Mouse (Mus musculus) CH12F3 (cell line): ENCODE data around the gene Hk2.

Experiments used
- in situ Hi-C: fragments of 300-500 bp; cut with MboI; formaldehyde crosslinking; loops from 2 replicates; pipeline ENCODE4 v1.14.3; 2020; ENCODE audit warnings: low sequenced_read_pairs

The Hk2 gene

DNA sequence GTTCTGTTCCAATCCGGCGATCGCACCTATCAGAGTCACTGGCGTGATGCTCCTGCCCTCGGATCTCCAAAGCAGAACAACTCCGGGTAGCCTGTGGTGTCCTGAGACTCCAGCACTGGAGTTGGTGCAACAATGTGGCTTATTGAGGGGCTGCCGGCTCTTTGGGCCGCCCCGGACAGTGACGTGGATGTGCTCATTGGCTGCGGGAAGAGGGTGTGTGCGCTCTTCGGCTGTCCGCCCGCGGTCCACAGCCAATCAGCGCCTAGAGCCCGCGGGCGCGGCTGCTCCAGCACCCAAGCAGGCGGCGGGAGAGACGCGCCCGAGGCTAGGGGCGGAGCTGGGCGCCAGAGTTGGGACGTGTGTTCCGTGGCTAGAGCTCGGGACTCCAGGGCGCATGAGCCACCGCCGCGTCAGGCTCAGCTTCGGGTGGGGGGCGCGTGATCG, at the start of gene Hk2:
Gene Hk2, minus strand, starts transcription at position 134 of the 444 bp plus-strand sequence.
- in situ Hi-C loops, result no loop called here

DNA sequence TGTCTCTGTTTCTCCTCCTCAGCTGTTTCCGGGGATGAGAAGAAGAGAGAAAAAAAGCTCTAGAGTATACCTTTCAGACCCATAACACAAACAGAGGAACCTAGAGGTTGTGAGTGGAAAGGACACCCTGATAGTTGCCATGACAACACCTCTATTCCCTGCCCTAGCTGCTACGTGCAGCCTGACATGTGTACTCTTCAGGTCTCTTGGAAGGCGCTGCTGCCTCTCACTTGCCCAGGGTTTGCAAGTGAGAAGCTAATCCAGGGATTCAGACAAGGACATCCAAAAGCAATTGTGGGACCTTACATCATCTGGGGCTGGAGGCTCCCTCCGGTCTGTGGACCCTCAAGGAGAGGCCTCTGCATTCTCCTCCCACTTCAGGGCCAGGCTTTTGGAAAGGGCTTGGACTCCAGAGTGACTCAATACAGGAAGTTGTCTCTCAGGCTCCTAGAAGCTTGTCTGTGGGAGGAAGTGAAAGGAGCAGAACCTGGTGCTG, 47.6 kb upstream of the Hk2 start:
- in situ Hi-C loops, result no loop called here

DNA sequence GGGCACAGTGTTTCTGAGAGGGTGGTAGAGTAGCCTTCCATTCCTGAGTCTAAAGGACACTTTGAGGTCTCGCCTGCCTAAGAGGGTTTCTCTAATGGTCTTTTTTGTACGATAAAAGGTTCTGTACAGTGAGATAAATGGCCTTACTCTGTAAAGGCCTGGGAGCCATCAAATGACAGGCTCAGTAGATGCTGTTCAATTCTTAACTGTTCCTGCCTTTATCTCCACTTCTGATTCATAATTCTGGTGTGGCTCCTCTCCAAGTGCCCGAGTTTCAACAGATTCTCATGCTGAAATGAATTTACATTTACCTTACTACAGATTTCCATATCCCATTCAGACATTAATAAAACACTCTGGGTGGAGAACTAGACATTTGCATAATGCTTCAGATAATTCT, 46.5 kb upstream of the Hk2 start:
- in situ Hi-C loops, result no loop called here

DNA sequence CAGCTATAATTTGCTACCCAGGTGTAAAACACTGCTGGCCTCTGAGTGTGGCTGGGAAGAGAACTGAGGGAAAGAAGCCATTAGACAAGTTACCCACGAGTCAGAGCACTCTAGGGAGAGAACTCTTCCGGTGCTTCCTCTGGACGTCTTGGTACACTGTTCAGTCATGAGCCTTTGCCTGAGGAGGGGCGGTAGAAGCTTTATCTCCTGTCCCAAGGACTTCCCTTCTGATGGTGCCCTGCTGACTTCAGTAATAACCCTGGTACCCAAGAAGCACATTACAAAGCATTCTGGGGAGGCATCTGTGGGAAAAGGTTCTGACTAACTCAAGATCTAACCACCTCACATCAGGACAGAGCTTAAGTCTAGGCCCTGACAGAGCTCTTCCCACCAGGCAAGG, 40.6 kb upstream of the Hk2 start:
- in situ Hi-C loops, result no loop called here

DNA sequence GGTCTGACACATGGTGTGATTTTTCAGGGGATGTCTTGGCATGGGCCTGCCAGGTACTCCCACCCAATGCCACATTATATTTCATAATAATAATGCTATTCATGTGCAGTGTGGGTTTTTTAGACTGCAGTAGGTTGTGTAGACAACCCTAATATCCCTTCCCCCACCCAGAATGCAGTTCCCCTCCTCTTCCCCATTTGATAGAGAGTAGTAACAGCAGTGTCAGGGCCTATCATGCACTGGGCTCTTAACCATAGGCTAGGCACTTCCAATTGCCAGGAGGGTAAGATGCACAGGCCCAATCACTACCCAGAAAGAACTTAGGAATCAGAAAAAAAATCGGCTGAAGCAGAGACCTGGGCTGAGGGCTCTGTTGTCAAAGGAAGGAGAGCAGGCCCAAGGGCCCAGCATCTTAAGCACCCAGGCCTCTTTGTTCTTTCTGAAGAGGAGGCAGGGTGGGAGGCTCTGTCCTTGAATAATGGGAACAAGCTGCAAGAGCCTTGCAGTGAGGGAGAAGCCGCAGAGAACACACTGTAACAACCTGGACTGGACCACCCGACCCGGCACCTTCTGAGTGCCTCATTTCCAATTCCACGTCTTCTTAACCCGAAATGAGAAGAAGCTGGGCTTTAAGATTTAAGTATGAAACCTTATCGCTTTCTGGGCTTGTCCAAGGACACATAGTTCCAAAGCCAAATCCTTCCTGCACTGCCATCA, 33.9 kb upstream of the Hk2 start:
- in situ Hi-C loops, result no loop called here

DNA sequence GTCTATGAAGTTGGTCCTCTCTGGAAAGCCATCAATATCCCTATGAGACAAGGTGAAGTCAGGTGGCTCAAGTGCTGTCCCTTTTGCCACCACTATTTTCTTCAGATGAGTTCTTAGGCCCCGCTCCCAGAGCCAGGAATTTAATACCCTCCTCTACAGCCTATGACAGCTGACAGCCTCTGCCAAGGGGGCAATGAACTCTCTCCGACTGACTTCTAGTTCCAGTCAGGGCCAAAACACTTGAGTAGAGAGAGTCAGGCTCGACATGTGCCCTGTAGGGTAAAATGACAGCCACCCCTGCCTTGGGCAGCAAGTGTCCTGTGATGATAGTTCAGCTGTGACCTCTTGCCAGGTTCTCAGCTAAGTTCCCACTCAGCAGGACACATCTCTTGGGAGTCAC, 32.7 kb upstream of the Hk2 start:
- in situ Hi-C loops, result no loop called here

DNA sequence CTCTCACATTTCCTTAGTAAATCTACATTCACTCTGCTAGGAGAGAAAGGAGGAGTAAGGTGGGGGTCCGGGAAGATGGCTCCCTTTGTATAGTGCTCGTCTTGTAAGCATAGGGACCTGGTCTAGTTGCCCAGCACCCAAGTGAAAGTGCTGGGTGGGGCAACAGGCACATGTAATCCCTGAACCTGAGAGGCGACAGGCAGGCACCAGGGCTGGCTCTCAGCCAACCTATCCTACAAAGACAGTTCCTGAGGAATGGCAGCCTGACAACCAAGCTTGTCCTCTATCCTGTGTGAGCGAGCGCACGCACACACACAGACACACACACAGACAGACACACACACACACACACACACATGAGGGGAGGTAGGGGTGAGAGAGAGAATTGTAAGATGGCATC, 32.2 kb upstream of the Hk2 start:
- in situ Hi-C loops, result no loop called here

DNA sequence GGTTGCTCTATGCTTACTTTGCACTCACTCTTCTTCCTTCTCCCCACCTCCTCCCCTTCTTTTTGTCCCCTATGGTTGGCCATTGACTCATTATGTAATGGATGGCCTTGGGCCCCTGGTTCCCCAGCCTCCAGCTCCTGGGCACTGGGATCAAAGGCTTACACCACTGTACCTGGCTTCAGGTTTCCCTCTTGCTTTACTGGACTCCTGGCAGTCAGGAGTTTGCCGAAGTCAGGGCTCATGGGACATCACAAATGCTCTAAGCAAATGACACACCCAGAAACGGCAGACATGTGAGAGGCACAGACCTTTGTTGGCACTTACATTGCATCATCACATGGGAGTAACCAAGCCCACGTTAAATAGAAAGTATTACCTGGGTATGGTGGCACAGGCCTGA, 31.6 kb upstream of the Hk2 start:
- in situ Hi-C loops, result no loop called here

DNA sequence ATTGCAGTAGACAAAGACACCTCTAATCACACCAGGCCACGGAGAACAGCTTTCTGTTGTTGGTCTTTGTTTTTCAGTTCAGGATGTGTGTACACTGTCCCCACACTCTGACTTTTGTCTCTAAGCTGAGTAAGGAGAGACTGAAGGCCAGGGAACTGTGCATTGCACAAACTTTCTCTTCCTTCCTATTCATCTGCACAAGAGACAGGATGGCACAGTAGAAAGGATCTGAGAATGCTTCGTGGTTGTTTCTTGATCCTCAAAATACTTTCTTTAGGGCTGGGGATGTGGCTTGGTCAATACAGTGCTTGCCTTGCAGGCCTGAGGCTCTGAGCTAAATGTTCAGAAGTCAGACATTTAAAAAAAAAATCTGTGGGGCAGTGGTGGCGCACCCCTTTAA, 30.7 kb upstream of the Hk2 start:
- in situ Hi-C loops, result no loop called here

DNA sequence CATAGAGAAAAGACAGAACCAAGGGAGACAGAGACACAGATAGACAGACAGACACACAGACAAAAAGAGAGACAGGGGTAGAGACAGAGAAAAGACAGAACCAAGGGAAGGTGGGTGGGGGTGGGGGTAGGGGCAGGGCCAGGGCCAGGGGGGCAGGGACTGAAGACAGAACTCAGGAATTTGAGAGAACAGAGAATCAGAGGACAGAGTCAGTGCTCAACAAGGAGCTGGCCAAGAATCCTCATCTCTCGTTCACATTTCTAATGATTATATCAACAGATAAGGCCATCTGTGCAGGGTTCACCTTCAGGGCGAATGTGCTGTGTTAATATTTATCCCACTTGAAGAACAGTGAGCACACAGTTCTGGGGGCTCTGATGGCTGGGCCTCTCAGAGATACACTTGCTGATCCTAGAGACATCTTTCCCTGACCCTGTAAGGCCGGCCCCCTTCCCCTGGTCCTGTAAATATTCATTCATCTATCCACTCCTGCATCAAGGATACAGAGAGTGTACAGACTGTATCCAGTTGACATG, 24.0 kb upstream of the Hk2 start:
- in situ Hi-C loops, result no loop called here

DNA sequence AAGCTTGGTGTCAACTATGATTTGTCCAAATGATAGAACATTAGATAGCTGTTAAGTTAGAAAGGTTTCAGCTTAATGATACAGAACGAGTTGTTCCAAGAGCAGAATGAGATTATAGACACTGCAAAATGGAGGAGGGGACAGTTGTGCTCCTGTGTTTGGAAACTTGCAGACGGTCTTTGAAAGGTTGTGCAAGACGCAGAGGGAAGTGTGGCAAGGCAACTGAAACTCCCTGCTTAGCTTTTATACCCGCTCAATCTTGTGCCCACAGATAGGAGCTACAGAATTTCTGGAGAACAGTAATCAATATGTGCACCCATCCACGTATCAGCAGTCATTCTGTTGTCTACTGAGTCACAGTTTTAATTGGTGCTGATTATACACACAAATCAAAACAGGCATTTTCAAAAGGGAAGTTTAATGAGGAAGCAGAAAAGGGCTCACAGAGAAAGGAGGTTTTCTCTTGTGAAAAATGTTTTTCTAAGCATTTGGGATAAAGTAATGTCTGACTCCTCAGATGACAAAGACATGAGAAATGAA, 23.1 kb upstream of the Hk2 start:
- in situ Hi-C loops, result no loop called here

DNA sequence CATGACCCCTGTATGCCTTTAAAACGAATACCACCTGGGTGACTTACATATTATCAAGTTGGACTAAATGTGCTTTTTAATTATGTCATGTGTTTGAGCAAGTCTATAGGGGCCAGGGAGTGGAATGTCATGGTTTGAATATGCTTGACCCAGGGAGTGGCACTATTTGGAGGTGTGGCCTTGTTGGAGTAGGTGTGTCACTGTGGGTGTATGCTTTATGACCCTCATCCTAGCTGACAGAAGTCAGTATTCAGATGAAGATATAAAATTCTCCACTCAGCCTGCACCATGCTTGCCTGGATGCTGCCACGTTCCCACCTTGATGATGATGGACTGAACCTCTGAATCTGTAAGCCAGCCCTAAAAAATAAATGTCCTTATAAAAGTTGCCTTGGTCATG, 16.6 kb upstream of the Hk2 start:
- in situ Hi-C loops, result no loop called here

DNA sequence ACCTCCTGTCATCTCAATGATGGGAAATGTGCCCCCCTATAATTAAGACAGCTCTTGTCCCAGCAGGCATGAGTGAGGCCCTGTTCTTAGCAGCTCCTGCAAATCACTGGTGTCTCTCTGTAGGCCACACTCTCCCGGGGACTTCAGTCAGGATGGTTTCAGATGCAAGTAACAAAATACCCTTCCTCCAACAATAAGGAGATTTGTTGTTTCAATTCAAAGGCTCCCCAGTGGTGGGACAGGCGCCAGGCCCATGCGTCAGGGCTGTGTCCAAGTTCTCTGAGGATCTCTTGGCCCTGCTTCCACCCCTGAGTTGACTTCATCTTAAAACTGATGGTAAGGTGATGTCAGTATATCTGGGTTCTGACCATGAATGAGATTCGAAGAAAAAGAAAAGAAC, 9.7 kb upstream of the Hk2 start:
- in situ Hi-C loops, result no loop called here

DNA sequence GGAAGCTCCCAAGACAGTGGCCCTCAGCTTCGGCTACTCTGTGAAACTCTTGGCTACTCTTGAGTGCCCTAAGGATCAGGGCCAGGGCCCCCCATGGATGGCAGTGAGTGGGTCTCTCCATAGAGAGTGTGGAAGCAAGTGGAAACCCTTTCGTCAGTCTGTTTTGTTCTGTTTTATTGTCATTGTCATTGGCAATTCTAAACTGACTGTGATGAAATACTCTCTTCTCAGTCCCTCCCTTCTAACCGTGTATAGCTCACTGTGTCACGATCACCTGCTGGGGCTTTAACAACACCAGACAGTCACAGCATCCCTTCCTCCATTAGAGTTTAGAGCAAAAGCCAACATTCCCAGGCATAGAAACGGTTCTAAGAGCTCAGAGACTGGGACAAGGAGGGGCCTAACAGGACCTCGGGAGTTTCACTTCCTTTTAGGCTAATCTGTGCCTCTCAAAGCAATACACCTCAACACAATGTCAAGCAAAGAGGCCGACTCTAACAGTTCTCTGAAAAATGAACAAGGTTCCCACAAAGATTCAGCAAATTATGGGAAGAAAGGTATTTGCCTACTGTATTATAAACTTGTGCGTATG, 6.6 kb upstream of the Hk2 start:
- in situ Hi-C loops, result no loop called here

DNA sequence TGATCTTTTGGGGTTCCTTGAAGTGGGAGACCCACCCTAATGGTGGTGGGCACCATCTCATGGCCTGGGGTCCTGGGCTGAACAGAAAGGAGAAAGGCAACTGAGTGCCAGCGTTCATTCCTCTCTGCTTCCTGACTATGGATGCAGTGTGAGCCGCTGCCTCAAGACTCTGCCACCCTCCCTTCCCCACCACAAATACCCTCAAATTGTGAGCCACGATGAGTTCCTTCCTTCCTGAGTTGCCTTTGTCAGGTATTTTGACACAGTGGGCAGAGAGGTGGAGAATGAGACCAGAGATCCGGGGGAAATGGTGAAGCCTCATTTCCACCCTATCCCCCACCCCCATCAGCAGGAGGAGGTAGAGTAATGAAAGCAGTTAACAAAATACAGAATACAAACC, 6.1 kb upstream of the Hk2 start:
- in situ Hi-C loops, result no loop called here

DNA sequence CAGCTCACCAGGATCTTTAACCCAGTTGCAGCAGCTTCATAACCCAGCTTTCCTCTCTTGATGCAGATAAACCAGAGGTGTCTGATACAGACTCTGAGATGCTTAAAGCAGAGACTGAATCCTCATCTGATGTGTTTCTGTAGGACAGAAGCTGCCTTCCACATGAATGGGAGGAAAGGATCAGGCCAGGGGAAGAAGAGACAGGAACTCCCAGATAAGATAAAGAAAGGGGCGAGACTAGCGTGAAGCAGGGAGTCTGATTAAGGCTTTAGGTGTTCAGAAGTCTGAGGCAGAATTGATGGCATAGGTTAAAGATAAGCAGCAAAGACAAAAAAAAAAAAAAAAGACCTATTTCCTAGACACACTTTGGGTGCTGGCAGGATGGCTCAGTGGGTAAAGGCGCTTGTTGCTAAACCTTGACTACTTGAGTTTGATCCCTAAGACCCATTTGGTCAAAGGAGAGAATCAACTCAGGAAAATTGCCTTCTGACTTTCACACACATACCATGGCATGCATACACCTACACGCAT, 2.9 kb upstream of the Hk2 start:
- in situ Hi-C loops, result no loop called here

DNA sequence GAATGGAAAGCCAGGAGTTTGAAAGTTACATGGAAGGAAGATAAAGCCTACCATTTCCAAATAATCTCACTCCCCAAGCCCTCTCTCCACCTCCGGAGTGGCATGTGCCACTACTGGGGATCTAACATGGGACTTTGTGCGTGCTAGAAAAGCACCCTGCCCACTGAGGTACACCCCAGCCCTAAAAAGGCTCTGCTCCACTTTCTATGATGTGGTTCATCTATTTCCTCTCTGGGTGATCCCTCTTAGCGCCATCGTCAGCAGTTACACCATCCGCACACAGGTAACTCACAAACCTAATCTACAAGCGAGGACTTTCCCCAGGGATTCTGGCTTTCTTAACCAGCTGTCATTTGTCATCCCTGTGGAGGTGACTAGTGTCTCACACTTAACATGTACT, 1.1 kb upstream of the Hk2 start:
- in situ Hi-C loops, result no loop called here

DNA sequence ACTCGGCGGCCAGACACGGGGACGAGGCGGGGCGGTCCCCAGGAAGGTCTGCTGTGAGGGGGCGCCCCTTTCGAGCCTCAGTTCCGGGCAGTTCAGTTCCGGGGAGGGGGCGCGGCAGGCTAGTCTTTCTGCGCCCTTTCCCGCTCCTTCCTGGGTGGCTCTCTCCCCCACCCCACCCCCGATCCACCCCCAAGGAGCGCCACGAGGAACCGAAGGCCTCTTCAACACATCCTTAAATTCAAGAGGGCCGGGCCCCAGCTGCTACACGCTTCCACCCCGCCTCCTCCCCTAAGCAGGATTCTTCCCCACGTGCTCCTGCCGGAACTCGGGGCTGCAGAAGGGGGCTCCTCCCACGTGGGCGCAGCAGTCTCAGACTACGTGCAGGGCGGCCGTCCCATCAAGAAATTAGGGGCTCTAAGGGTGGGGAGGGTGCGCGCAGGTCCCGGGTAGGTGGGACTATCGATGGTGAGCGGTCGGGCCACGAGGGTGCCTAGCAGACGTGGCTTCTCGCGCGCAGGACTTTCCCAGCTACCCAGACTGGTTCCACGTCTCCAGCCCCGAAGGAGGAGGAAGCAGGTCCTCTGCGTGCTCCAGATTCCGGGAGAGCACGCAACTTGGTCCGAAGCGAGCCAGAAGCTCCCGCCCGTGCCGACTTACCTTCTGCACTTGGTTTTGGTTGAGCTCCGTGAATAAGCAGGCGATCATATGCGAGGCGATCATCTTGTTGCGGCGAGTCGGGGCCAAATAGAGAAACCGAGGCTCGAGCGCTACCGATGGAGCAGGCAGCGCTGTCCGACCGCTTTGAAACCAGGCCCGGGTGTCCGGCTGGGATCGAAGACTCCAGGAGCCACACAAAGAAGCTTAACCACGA, 758 bp downstream of the Hk2 start:
- in situ Hi-C loops, result no loop called here

DNA sequence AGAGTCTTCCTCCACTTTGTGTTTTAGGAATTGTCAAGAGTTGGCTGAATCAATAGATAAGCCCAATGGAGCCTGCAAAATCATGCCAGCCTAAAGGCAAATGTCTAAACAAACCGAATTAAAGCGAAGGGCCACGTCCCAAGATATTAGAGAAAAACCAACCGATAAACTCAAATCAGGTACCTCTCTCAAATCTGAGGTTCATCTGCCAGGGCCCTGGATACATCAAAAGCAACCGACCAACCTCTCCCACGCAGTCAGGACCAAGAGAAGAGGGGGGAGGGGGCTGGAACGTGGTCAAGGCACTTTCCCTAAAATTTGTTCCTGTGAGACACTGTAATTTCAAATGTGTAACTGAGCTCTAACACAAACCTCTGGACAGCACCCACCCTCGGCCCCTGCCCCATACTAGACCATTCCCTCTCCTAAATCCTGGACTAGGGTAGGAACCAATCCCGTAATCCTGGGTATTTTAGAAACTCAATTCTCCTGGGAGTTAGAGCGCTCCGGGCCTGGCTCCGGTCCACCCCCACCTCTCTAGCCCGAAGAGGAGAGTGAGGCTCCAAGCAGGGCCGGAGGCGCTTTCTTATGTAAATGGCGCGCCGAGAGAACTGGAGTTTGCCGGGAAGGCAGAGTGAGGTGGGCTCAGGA, 1.7 kb downstream of the Hk2 start:
- in situ Hi-C loops, result no loop called here

DNA sequence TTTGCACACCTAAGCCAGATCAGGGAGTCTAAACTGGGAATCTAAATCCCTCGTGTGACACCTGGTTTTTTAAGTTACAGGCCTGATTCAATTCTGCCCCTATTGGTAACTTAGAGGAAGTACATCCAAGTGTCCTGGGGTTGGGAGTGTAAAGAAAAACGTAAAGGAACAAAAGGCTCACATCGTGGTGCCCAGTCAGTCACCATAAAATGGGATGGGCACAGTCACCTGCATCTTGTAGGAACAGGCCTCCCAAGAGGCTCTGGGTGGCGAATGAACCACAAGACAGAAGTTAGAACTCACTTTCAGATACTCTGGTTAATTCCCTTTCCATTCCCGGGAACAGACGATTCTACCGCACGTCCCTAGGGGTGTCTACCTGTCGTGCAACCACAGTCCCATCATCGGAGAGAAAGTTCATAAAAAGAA, 2.3 kb downstream of the Hk2 start:
- in situ Hi-C loops, result no loop called here
